Mouse (Mus musculus) kidney, adult 2 months (tissue): Measurements from ENCODE around the gene Abcc4. TPM values are rescaled to one million over a fixed set of nuclear protein-coding genes. Genes with fewer than 3 reads are reported as not detected.
"Not testable (repeated sequence)": the region's sequence is repeated elsewhere in the genome, so short reads cannot be mapped to it uniquely, and the experiment has no call there.

Source experiments
- DNase-seq: peaks from one replicate; pipeline ENCODE4 v3.0.0; 2021
- H3K27ac ChIP-seq: fragments of 200-500 bp; 2 replicates; pipeline ENCODE4 v1.5.1; 2012; ENCODE audit warnings: low read depth, low read length, control low read depth, inconsistent platforms; ENCODE audit not compliant: insufficient read depth
- H3K27me3 ChIP-seq: fragments of 200-500 bp; replicated peaks from 2 replicates; pipeline ENCODE4 v1.6.1; 2012; ENCODE audit warnings: mild to moderate bottlenecking, moderate library complexity, low read length, inconsistent platforms; ENCODE audit not compliant: control insufficient read depth, insufficient read depth
- H3K36me3 ChIP-seq: fragments of 200-500 bp; 2 replicates; pipeline ENCODE4 v1.6.1; 2012; ENCODE audit warnings: mild to moderate bottlenecking, moderate library complexity, low read length, inconsistent platforms; ENCODE audit not compliant: control insufficient read depth, insufficient read depth
- H3K4me1 ChIP-seq: fragments of 200-500 bp; 2 replicates; pipeline ENCODE4 v1.6.1; 2011; ENCODE audit warnings: low read length; ENCODE audit not compliant: control insufficient read depth, insufficient read depth
- H3K4me3 ChIP-seq: fragments of 200-500 bp; 2 replicates; pipeline ENCODE4 v1.5.1; 2011; ENCODE audit warnings: mild to moderate bottlenecking, low read depth, low read length, control low read depth; ENCODE audit not compliant: insufficient read depth
- CTCF ChIP-seq: fragments of 200-500 bp; conservative IDR thresholded peaks from 2 replicates; pipeline ENCODE4 v1.5.1; 2011; ENCODE audit warnings: low read depth, mild to moderate bottlenecking, control low read depth, low read length, moderate library complexity, mixed read lengths; ENCODE audit not compliant: insufficient read depth, insufficient read length
- POLR2A ChIP-seq: fragments of 200-500 bp; IDR thresholded peaks from one replicate; pipeline ENCODE4 v1.6.1; 2011; ENCODE audit warnings: low read depth, low read length, control low read depth
- WGBS: fragments of 180-500 bp; shearing (Covaris S2); methylation state at CpG from one replicate; pipeline ENCODE4 v1.1.7; 2018; 5-methylcytosine and 5-hydroxymethylcytosine counted together
- polyA plus RNA-seq: library from polyadenylated mRNA; depleted of rRNA; stranded (reverse); fragments of >200 nt; gene quantifications from 2 replicates; pipeline ENCODE4 v1.2.3, GENCODE M21; 2012

Abcc4 gene
- polyA plus RNA-seq, 1 experiment = 31.3 TPM

DNA sequence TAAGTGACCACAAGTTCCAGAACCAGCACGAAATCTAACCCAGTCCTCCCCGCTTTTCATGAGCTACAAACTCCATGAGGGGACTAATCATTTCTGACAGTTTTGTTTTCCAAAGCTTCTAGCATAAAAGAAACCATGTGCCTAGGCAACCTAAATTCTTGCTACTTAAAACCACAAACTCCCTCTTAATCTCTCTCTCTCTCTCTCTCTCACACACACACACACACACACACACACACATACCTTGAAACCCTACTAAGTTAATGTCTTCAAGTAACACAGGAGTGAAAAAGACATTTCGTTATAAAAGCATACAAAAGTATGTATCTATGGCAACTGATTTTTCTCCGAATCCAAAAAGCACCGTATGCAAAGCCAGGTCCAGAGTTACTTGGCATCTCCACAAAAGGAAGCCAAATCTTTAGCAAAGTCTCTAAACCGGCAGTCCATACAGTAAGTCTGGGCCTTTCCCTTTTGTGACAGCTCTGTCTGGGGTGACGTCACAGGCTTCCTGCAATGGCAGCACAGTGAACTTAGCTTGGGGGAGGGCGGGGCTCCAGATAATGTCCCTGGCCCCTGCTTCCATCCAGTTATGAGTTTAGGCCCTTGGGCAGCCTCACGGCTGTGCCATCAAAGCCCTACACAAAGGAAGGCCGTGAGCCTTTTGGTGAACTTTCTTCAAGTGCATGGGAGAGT lies 23.5 kb downstream of the Abcc4 start:
- no peak overlapping the region for H3K27ac ChIP-seq
- no peak overlapping the region for H3K4me3 ChIP-seq
- H3K4me1 ChIP-seq = peaks cover 2% of the 10 kb centered on the region; the same call in 1 of the 2 replicates
- no peaks in the 10 kb centered on the region for H3K36me3 ChIP-seq
- TF ChIP-seq POLR2A = no peak
- no peak for TF ChIP-seq CTCF
- 81% methylated on average over 10 of the region's 10 CpGs for WGBS
- H3K27me3 ChIP-seq = no peaks in the 10 kb centered on the region
- DNase-seq = no peak

DNA sequence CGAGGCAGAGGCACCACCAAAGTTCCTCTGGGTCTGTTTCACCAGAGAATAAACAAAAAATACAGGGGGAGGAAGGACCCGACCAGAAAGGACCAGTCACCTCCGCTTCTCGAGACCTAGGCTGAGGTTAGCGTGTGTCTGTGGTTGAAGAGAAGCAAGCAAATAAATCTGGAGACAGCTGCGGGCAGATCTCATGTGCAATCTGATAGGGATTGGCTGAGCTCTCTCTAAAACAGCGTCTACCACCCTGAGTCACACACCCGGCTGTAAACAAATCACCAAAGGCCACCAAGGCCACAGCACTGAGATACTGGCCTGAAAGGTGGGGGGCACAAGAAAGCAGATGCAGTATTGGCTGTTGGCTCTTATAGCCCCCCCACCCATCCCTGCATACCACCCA lies 24.9 kb downstream of the Abcc4 start:
- Histone ChIP-seq H3K27ac (no peak overlapping the region), H3K4me3 (no peak overlapping the region), H3K27me3 (no peaks in the 10 kb centered on the region), H3K4me1 (peaks cover 7% of the 10 kb centered on the region; the same call in 1 of the 2 replicates), H3K36me3 (no peaks in the 10 kb centered on the region)
- TF ChIP-seq CTCF (no peak), POLR2A (no peak)
- no peak for DNase-seq
- WGBS = 63% methylated on average over 8 of the region's 8 CpGs

DNA sequence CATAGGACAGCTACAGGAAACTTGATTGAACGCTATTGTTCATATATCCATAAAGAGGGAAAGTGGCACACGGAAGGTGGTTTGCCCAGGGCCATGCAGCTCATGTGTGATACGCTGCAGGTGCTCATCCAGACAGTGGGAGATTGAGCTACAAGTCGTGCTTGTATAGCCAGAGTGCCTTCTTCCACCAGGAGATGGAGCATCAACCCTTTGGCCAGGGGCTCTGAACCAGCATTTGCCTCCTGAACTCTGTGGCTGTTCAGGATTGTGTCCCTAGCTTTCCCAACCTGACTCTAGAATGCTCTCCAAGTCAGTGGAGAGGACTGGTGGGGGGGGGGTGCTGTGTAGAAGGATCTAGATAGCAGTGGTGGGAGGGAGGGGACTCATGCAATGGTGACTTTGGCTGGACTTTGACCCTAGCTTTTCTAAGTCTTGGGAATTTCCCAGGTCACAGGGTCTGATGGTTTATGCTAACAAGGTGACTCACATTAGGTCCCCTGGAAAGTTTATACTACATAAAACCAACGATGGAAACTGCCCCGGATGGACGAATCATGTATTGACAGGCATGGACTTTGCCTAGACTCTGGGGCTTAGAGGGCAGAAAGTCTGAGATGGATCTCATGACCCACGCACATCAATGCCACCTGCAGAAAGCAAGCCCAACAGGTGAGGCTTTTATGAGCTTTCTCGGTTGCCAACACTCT lies 27.6 kb downstream of the Abcc4 start:
- no peaks in the 10 kb centered on the region for H3K36me3 ChIP-seq
- TF ChIP-seq POLR2A (no peak), CTCF (no peak; the same call in 1 of the 2 replicates)

DNA sequence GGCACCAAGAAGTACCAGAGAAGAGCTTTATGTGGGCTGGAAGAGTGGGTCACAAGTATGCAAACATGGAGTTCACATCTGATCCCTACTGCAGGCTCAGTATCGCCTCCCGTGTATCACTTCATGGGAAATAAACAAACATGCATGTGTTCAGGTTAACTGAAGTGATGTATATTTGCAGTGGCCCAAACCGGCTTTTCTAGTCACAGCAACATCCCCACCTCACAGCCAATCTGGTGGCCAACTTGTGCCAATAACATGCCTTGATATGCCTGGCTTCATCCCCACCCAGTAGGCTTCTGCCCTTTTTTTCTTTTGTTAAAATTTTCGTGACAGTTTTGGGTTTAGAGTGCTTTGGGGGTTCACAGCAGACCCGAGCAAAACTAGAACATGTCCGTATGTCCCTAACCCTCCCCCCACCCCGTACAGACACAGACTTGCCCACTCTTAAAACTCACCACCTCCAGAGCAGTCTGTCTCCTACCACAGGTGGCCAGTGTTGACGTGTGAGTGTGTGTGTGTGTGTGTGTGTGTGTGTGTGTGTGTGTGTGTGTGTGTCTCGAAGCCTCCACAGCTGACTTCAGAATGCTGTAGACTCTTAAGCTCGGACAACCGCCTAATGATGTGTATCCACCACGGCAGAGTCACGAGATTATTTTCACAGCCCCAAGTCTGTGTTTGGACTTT lies 29.6 kb downstream of the Abcc4 start:
- H3K4me3 ChIP-seq = no peak overlapping the region
- WGBS = 48% methylated on average over 13 of the region's 13 CpGs
- H3K4me1 ChIP-seq = peaks cover 17% of the 10 kb centered on the region; the same call in 1 of the 2 replicates
- peak overlapping the region; percentile 39; the same call in 1 of the 2 replicates for H3K27ac ChIP-seq
- DNase-seq = peak; percentile 46
- TF ChIP-seq CTCF = no peak
- TF ChIP-seq POLR2A = no peak
- no peaks in the 10 kb centered on the region for H3K36me3 ChIP-seq
- H3K27me3 ChIP-seq = no peaks in the 10 kb centered on the region

More for the DNA sequence above, 27.6 kb downstream of the Abcc4 start:
- Histone ChIP-seq H3K4me3 (no peak overlapping the region), H3K4me1 (peaks cover 17% of the 10 kb centered on the region; the same call in 1 of the 2 replicates), H3K27ac (no peak overlapping the region; the same call in 1 of the 2 replicates), H3K27me3 (no peaks in the 10 kb centered on the region)
- 58% methylated on average over 9 of the region's 9 CpGs for WGBS
- DNase-seq = peak; percentile 54

DNA sequence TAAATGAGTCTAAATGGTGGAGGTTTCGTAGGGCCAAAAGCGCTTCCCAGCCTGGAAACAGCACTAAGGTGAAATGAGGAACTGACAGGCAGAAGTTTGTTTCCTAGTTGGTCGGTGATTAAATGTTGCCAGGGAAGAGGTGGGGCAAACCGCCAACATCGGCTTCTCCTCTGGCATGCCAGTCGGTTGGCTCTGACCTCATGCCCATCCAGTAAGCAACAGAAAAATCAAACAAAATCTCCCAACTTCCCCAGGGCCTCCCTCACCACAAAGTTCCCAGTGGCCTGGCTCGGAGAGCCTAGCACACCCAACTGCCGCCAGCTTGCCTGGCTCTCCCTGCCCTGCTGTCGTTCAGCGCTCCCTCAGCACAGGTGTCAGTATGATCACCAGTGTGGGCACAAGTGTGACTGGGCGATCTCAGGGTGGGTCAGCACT lies 31.3 kb downstream of the Abcc4 start:
- DNase-seq = peak; percentile 74
- TF ChIP-seq POLR2A (no peak), CTCF (no peak)
- no peak overlapping the region for H3K4me3 ChIP-seq
- H3K27me3 ChIP-seq = no peaks in the 10 kb centered on the region
- peaks cover 17% of the 10 kb centered on the region; the same call in 1 of the 2 replicates for H3K4me1 ChIP-seq
- H3K27ac ChIP-seq = peak overlapping the region; percentile 32
- 44% methylated on average over 11 of the region's 11 CpGs for WGBS
- no peaks in the 10 kb centered on the region for H3K36me3 ChIP-seq

DNA sequence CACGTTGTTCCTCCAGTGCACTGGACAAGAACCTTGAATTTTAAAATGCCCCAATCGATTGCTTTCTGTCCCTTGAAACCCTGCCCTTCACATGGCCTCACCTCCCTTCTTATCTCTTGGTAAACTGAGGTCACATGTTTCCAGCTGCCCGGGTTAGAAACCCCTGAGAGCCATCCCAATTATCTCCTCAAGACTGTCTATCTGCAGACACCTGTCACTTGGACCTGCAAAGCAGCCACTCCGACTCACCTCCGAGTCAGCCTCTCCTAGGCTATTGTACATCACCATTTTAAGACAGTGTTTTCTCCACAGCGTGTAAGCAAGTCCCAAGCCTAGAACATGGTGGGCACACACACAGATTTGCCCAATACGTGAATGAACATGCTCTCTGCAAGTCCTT lies 31.8 kb downstream of the Abcc4 start:
- Histone ChIP-seq H3K27ac (peak overlapping the region; percentile 32; the same call in 1 of the 2 replicates), H3K4me1 (peaks cover 17% of the 10 kb centered on the region; the same call in 1 of the 2 replicates), H3K27me3 (no peaks in the 10 kb centered on the region), H3K36me3 (no peaks in the 10 kb centered on the region), H3K4me3 (no peak overlapping the region)
- TF ChIP-seq CTCF = no peak
- TF ChIP-seq POLR2A = no peak
- 80% methylated on average over 7 of the region's 7 CpGs for WGBS
- DNase-seq = no peak

DNA sequence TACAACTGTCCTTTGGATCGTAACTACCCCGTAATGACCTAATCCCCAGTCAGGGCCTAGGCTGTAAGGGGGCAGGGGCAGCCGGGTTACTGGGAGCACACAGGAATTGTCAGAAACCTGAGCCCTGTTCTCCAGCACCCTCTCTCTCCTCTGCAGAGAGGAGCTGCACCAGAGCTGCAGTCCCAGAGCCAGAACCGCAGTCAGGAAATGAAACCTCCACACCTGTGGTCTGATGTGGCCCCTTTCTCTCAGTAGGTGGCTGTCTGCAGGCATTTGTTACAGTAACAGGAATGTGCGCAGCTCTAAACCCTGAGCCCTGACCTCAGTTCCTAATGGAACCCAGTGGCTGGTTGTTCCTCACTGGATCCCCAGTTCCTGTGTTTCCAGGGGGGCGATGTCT lies 32.5 kb downstream of the Abcc4 start:
- DNase-seq = no peak
- 84% methylated on average over 6 of the region's 6 CpGs for WGBS
- H3K27ac ChIP-seq = no peak overlapping the region

DNA sequence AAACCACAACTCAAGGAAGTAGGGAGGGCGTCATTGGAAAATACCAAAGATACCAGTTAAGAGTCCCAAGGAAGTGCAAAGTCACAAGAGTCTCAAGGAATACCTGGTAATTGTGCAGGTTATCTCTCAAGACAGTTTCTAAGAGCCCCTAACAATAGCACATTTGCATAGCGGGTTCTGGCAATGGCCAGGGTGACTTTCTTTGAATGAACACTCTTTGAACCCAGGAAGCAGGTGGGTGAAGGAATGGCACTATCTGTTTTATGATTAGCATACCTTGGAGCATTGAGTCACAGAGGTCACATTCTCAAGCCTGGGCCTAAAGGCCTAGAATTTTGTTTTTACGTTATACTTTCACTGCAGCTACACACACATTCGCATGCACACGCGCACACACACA lies 33.1 kb downstream of the Abcc4 start:
- not testable (repeated sequence) for H3K27me3 ChIP-seq, DNase-seq, H3K27ac ChIP-seq, H3K36me3 ChIP-seq, H3K4me3 ChIP-seq
- 95% methylated on average over 6 of the region's 6 CpGs for WGBS
- peaks cover 14% of the 10 kb centered on the region; the same call in 1 of the 2 replicates for H3K4me1 ChIP-seq

More for the DNA sequence above, 32.5 kb downstream of the Abcc4 start:
- TF ChIP-seq CTCF (no peak), POLR2A (no peak)
- no peaks in the 10 kb centered on the region for H3K27me3 ChIP-seq
- no peaks in the 10 kb centered on the region for H3K36me3 ChIP-seq
- H3K4me3 ChIP-seq = no peak overlapping the region
- peaks cover 17% of the 10 kb centered on the region; the same call in 1 of the 2 replicates for H3K4me1 ChIP-seq
